Mouse (Mus musculus) forebrain, embryonic 14.5 days (tissue): Measurements from ENCODE around the gene Itgb5. TPM values are rescaled to one million over a fixed set of nuclear protein-coding genes. Genes with fewer than 3 reads are reported as not detected.

ENCODE experiments used
- ATAC-seq: fragments of 200-750 bp; cut with Nextera tagmentation; 2 replicates; pipeline ENCODE4 v1.8.0; 2017; ENCODE audit warnings: mild to moderate bottlenecking, moderate library complexity
- DNase-seq: peaks from one replicate; pipeline ENCODE4 v3.0.0-alpha.2; 2015; ENCODE audit warnings: low spot score
- H3K27ac ChIP-seq: fragments of 300-500 bp; sonication (generic); 2 replicates; pipeline ENCODE4 v1.5.1; 2014; ENCODE audit warnings: low read depth, mild to moderate bottlenecking, control low read depth, low read length, moderate library complexity
- H3K27me3 ChIP-seq: fragments of 300-500 bp; sonication (generic); replicated peaks from 2 replicates; pipeline ENCODE4 v1.6.1; 2014; ENCODE audit warnings: low read length, control low read depth, mixed read lengths; ENCODE audit not compliant: control insufficient read depth, insufficient read depth
- H3K36me3 ChIP-seq: fragments of 300-500 bp; sonication (generic); 2 replicates; pipeline ENCODE4 v1.6.1; 2014; ENCODE audit warnings: low read length, control low read depth; ENCODE audit not compliant: control insufficient read depth, insufficient read depth
- H3K4me1 ChIP-seq: fragments of 300-500 bp; sonication (generic); 2 replicates; pipeline ENCODE4 v1.6.1; 2014; ENCODE audit warnings: antibody characterized with exemption, low read length, control low read depth; ENCODE audit not compliant: control insufficient read depth, insufficient read depth
- H3K4me2 ChIP-seq: fragments of 300-500 bp; sonication (generic); 2 replicates; pipeline ENCODE4 v1.6.1; 2014; ENCODE audit warnings: mild to moderate bottlenecking, control low read depth, low read length
- H3K4me3 ChIP-seq: fragments of 300-500 bp; sonication (generic); 2 replicates; pipeline ENCODE4 v1.5.1; 2014; ENCODE audit warnings: low read depth, low read length, control low read depth
- H3K9ac ChIP-seq: fragments of 300-500 bp; sonication (generic); 2 replicates; pipeline ENCODE4 v1.6.1; 2014; ENCODE audit warnings: mild to moderate bottlenecking, low read length, control low read depth, moderate library complexity
- H3K9me3 ChIP-seq: fragments of 300-500 bp; sonication (generic); replicated peaks from 2 replicates; pipeline ENCODE4 v1.6.1; 2016; ENCODE audit warnings: low read length, control low read depth, mixed read lengths; ENCODE audit not compliant: control insufficient read depth
- WGBS: fragments of 180-500 bp; shearing (Covaris S2); extraction: QIAGEN DNeasy Blood & Tissue Kit; methylation state at CpG from one replicate; pipeline ENCODE4 v1.1.7; 2014; 5-methylcytosine and 5-hydroxymethylcytosine counted together
- polyA plus RNA-seq: library from polyadenylated mRNA; unstranded; fragments of >200 nt; fragmentation: Nextera tagmentation; extraction: Ambion mirVana; gene quantifications from 2 replicates; pipeline ENCODE4 v1.2.1, GENCODE M21; 2014

The Itgb5 gene
- polyA plus RNA-seq, 1 experiment from 2014 or later = 4.7 TPM

DNA sequence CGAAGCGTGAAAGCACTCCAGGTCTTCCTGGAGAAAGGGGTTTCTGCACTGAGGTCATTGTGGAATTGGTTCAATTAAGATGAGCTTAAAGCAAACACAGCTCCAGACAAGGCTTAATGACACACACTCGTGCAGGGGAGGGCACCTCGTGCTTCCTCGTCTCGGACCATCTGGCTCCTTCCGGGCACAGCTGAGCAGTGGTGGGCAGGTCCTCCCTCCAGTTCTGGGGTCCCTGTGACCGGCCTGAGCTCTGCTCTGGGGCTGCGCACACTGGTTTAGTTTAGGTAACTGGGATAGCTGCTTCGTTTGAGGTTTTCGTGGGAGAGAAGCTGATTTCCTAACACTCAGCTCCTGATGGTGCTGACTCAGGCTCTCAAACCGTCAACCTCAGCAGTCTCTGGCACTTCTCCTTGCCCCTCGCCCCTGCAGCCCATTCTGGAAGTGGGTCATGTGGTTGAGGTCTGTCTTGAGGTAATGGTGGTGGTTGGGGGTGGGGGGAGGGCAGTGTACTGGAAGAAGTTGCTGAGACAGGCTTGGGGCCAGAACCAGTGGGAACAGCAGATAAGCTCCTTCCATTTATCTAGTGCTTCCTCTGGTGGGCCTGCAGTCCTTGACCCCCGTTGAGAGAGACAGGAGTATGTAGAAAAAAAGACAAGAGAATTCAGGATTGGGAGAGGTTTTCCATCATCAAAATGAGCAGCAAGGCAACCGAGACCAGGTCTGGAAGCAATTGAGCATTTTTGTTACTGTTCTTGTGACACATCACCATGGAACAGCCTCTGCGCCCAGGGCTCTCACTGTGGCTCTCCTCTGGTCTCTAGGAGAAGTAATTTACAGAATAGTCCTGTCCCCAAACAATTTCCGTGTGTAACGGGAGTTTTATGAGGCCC is 92.9 kb downstream of the Itgb5 start:
- 59% methylated on average over 18 of the region's 18 CpGs for WGBS
- H3K9me3 ChIP-seq = no peaks in the 10 kb centered on the region
- ATAC-seq (no peak), DNase-seq (no peak)
- H3K4me1 ChIP-seq = no peaks in the 10 kb centered on the region
- no peak overlapping the region for H3K27ac ChIP-seq
- no peaks in the 10 kb centered on the region for H3K27me3 ChIP-seq
- no peak overlapping the region for H3K9ac ChIP-seq
- H3K4me2 ChIP-seq = no peak overlapping the region
- no peak overlapping the region for H3K4me3 ChIP-seq
- no peaks in the 10 kb centered on the region for H3K36me3 ChIP-seq

DNA sequence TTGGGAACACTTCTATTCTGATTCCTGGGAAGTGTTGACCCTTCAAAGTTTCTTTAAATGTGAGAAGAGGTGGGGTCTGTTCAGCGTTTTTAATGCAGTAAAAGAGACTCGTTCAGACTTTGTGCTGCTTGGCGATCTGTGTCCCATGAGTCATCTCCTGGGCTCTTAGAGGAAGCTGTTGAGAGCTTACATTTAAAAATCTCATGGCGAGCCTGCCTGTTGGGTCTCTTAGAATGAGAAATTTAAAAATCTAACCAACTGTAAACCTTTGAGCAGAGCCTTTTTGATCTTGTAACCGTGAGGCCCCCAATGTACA is 93.5 kb downstream of the Itgb5 start:
- H3K4me2 ChIP-seq = no peak overlapping the region
- H3K36me3 ChIP-seq = no peaks in the 10 kb centered on the region
- H3K27me3 ChIP-seq = no peaks in the 10 kb centered on the region
- H3K4me1 ChIP-seq = no peaks in the 10 kb centered on the region
- DNase-seq (no peak), ATAC-seq (no peak)
- no peak overlapping the region for H3K4me3 ChIP-seq
- 63% methylated on average over 5 of the region's 5 CpGs for WGBS
- no peak overlapping the region for H3K27ac ChIP-seq
- H3K9me3 ChIP-seq = no peaks in the 10 kb centered on the region
- H3K9ac ChIP-seq = no peak overlapping the region

DNA sequence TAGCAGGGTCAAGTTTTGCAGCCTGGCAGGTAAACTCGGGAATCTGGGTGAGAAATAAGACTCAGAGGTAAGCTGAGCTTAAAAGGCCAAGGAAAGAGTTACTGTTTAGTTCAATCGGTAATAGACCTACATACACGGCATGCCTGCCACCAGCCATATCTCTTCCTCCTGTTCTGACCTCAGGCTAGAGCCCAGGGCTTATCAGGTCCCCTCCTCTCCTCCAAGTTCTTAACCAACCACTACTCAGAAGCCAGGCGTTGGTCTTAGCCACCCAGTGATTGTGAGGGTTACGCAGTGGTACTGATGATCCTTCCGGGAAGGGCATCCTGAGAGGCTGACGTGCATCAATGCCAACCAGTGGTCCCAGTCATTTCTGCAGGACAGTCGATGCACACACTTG is 94.3 kb downstream of the Itgb5 start:
- H3K4me3 ChIP-seq = no peak overlapping the region
- no peaks in the 10 kb centered on the region for H3K27me3 ChIP-seq
- H3K4me2 ChIP-seq = no peak overlapping the region
- H3K36me3 ChIP-seq = no peaks in the 10 kb centered on the region
- 93% methylated on average over 8 of the region's 8 CpGs for WGBS
- H3K27ac ChIP-seq = no peak overlapping the region
- no peak overlapping the region for H3K9ac ChIP-seq
- no peak for DNase-seq
- H3K9me3 ChIP-seq = no peaks in the 10 kb centered on the region
- H3K4me1 ChIP-seq = 0 out of 2 replicates have a peak, but pooled peaks cover 3% of the 10 kb centered on the region
- no peak for ATAC-seq

- no peak for DNase-seq
Observed at GRCm38 (mm10) chr16:33927263-33927824, 97.9 kb downstream of the Itgb5 start.

DNA sequence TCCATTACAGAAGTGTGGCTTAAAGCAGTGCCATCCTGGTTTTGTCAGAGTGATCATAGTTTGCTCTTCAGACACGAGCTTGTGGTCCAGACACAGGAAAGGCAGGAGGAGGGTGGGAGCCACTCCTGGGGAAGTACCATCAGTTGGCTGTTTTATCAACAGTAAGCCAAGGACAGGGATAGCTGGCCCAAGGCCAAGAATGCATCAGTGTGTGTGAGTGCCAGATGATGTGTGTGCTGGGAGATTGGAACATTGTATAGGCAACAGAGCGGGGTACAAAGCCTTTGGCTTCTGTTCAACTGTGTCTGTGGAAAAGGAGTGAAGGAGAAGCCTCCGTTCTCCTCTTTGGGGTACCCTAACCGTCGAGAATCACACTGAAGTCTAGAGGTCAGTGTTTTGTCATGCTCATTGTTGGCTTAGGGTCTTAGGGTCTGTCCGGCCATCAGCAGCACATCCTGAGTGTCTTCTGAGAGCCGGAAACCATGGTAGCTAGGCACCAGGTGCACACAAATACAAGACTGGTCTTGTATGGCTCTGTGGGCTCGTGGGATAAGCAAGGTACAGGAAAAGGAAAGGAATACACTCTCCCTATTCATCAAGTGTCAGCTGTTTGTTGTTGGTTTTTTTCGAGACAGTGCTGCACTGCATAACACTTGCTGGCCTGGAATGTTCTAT is 99.5 kb downstream of the Itgb5 start:
- no peak overlapping the region for H3K4me2 ChIP-seq
- WGBS = 73% methylated on average over 9 of the region's 9 CpGs
- H3K4me3 ChIP-seq = no peak overlapping the region
- no peak overlapping the region for H3K27ac ChIP-seq
- no peaks in the 10 kb centered on the region for H3K36me3 ChIP-seq
- H3K27me3 ChIP-seq = no peaks in the 10 kb centered on the region
- no peaks in the 10 kb centered on the region for H3K9me3 ChIP-seq
- ATAC-seq (no peak; the same call in 1 of the 2 replicates), DNase-seq (peak; percentile 60)
- no peak overlapping the region for H3K9ac ChIP-seq
- 0 out of 2 replicates have a peak, but pooled peaks cover 4% of the 10 kb centered on the region for H3K4me1 ChIP-seq

More at GRCm38 (mm10) chr16:33927263-33927824, 97.9 kb downstream of the Itgb5 start:
- H3K9ac ChIP-seq = no peak overlapping the region
- no peak overlapping the region for H3K4me2 ChIP-seq
- no peaks in the 10 kb centered on the region for H3K27me3 ChIP-seq
- ATAC-seq = no peak
- 0 out of 2 replicates have a peak, but pooled peaks cover 4% of the 10 kb centered on the region for H3K4me1 ChIP-seq
- H3K27ac ChIP-seq = no peak overlapping the region; the same call in 1 of the 2 replicates
- WGBS = 82% methylated on average over 6 of the region's 6 CpGs
- no peak overlapping the region for H3K4me3 ChIP-seq
- no peaks in the 10 kb centered on the region for H3K36me3 ChIP-seq
- no peaks in the 10 kb centered on the region for H3K9me3 ChIP-seq

DNA sequence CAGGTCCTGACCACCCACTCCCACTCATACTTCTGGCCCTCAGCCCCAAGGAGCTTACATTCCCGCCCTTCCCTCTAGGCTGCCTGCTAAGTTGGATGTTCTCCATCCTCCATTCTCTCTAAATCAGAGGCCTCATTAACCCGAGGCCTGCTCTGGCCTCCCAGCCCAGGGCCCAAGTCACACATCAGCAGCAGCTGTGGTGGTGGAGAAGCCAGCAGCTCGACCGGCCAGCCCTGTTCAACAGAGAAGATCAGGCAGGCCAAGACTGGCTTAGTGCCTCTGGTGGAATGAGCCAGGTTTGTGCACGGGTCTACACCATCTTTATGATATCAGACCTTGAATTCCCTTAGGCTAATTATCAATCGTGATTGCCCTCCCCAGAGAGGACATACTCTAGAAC is 101.3 kb downstream of the Itgb5 start:
- H3K9me3 ChIP-seq = no peaks in the 10 kb centered on the region
- no peaks in the 10 kb centered on the region for H3K36me3 ChIP-seq
- no peaks in the 10 kb centered on the region for H3K27me3 ChIP-seq
- DNase-seq (no peak), ATAC-seq (no peak)
- H3K4me2 ChIP-seq = no peak overlapping the region
- no peak overlapping the region for H3K27ac ChIP-seq
- no peak overlapping the region for H3K9ac ChIP-seq
- no peak overlapping the region for H3K4me3 ChIP-seq
- 90% methylated on average over 6 of the region's 6 CpGs for WGBS
- peaks cover 13% of the 10 kb centered on the region for H3K4me1 ChIP-seq

- H3K27me3 ChIP-seq = no peaks in the 10 kb centered on the region
- 31% methylated on average over 2 of the region's 2 CpGs for WGBS
- H3K4me2 ChIP-seq = no peak overlapping the region
- H3K4me1 ChIP-seq = peaks cover 13% of the 10 kb centered on the region
- H3K36me3 ChIP-seq = no peaks in the 10 kb centered on the region
- no peak for DNase-seq
- no peak overlapping the region for H3K27ac ChIP-seq
- ATAC-seq = no peak
- H3K9me3 ChIP-seq = no peaks in the 10 kb centered on the region
- H3K9ac ChIP-seq = no peak overlapping the region
- H3K4me3 ChIP-seq = no peak overlapping the region
Observed at GRCm38 (mm10) chr16:33931682-33932081, 102.2 kb downstream of the Itgb5 start.

GRCm38 (mm10) chr16:33932126-33932525 is 102.7 kb downstream of the Itgb5 start:
- DNase-seq (no peak), ATAC-seq (no peak)
- Histone ChIP-seq H3K27me3 (no peaks in the 10 kb centered on the region), H3K9me3 (no peaks in the 10 kb centered on the region), H3K4me1 (peaks cover 13% of the 10 kb centered on the region), H3K4me2 (no peak overlapping the region), H3K36me3 (no peaks in the 10 kb centered on the region), H3K4me3 (no peak overlapping the region), H3K27ac (no peak overlapping the region), H3K9ac (no peak overlapping the region)
- 67% methylated on average over 5 of the region's 5 CpGs for WGBS

DNA sequence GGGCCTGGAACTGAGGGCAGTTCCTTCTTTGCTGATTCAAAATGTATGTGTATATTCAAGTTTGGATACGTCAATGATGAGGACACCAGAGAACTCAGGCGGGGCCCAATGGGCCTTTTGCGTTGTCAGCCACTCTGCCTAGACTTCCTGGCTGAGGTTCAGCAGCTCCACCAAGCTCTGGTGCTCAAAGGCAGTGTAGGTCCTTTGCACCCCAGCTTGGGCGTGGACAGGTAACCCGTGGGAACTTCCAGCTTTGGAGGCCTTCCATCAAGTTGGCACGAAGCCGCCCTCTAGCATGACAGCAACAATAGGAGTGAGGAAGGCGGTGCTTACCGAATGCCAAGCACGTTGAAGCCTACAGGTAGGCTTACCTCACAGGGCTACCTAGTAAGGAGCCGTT is 103.9 kb downstream of the Itgb5 start:
- no peak overlapping the region for H3K27ac ChIP-seq
- no peak overlapping the region for H3K4me2 ChIP-seq
- WGBS = 94% methylated on average over 11 of the region's 11 CpGs
- H3K27me3 ChIP-seq = no peaks in the 10 kb centered on the region
- no peak overlapping the region for H3K9ac ChIP-seq
- no peak overlapping the region for H3K4me3 ChIP-seq
- H3K9me3 ChIP-seq = no peaks in the 10 kb centered on the region
- H3K4me1 ChIP-seq = peaks cover 13% of the 10 kb centered on the region
- H3K36me3 ChIP-seq = no peaks in the 10 kb centered on the region
- DNase-seq (no peak), ATAC-seq (no peak)
